Mouse (Mus musculus) ES-E14 (cell line): ENCODE measurements around the gene Cand1.

Experiments
- CHD2 ChIP-seq: IDR thresholded peaks from 2 replicates; pipeline ENCODE4 v1.6.1; 2014; ENCODE audit warnings: mild to moderate bottlenecking, low read depth, low read length, inconsistent platforms
- HCFC1 ChIP-seq: IDR thresholded peaks from 2 replicates; pipeline ENCODE4 v1.6.1; 2012; ENCODE audit warnings: low read length, inconsistent platforms, borderline replicate concordance; ENCODE audit not compliant: insufficient read depth
- ZC3H11A ChIP-seq: IDR thresholded peaks from 2 replicates; pipeline ENCODE4 v1.6.1; 2012; ENCODE audit warnings: low read depth, mild to moderate bottlenecking, inconsistent platforms, low read length, borderline replicate concordance

GRCm38 (mm10) chr10:119160161-119160560 lies 79.7 kb downstream of the Cand1 start:
- no peak for TF ChIP-seq ZC3H11A
- no peak for TF ChIP-seq CHD2
- no peak for TF ChIP-seq HCFC1
